Mouse (Mus musculus): Measurements from ENCODE around the gene Sned1. TPM values are rescaled to one million over a fixed set of nuclear protein-coding genes. Genes with fewer than 3 reads are reported as not detected.
"Not testable (repeated sequence)": the region's sequence is repeated elsewhere in the genome, so short reads cannot be mapped to it uniquely, and the experiment has no call there.

Gene Sned1
- total RNA-seq (2021) = 10 to 100 TPM; 10.7 to 22.3 TPM
- long read RNA-seq, experiment 1, full-length matches to known transcripts = 2 of 5 reads
- long read RNA-seq, experiment 1, partial matches to known transcripts = 2 of 5 reads
- long read RNA-seq, experiment 1, other reads (novel, unspliced or antisense) = 1 of 5 reads
- long read RNA-seq, experiment 2, full-length matches to known transcripts = 1 of 7 reads
- long read RNA-seq, experiment 2, partial matches to known transcripts = 1 of 7 reads
- long read RNA-seq, experiment 2, other reads (novel, unspliced or antisense) = 5 of 7 reads

DNA sequence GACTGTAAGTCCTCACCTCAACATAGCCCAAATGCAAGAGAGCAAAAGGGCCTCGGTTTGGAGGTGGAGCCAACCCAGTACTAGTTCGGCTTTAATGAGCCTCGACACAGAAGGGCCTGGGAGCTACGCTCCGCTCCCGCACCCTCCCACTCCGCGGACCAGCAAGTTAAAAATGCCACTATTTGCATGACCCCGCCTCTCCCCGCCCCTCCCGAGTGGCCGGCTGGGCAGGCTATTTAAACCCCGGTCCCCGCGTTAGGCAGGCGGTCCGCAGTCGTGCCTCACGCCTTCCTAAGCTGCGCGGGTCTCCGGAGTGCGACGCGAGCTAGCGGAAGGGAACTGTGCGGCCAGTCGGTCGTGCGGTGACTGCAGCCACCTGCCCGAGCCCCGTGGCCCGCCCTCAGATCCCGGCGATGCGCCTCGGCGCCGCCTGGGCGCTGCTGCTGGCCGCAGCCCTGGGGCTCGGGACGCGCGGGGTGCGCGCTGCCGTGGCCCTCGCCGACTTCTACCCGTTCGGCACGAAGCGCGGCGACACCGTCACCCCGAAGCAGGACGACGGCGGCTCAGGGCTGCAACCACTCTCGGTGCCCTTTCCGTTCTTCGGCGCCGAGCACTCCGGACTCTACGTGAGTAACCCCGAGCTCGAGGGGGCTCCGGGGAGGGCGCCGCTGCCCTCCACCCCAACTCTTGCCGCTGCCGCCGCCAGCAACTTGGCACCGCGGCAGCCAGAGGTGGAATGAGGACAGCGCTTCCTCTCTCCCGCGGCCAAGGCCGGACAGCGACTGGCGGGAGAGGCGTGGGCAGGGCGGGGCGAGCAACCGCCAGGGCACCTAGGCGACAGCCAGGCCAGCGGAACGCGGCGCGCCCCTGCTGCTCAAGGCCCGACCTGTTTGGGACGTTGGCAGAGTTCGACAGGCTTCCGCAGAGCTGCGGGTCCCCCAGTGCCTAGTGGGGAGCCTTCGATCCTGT lies at the start of gene Sned1:
Gene Sned1, plus strand, starts transcription at position 266 of the 969 bp plus-strand sequence.
- DNase-seq (ENCODE audit: low spot score in 2 of 2) = peak; percentile 93 to 95

DNA sequence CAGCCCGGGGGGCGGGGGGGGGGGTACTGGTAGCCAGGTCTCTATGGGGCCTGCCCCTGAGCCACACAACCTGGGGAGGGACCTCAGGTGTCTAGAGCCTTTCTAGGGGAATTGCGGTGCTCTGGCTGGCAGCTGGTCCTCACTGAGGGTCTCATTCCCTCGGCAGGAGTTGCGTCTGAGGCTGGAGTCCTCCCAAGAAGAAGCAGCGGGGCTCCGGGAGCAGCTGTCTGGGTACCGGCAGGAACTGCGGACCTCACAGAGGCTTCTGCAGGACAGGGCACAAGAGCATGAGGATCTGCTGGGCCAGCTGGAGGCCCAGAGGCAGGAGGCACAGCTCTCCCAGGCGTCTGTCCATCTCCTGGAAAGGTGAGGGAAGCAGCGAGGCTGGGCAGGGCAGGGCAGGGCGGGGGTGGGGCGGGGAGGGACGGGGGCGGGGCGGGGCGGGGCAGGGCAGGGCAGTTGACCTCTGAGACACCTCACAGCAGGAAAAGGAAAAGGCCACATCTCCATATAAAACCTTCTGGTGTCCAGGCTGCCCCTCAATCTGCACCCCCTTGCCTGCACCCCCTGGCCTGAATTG lies 44.8 kb upstream of the Sned1 start:
- DNase-seq (ENCODE audit: low spot score in 2 of 2) = no peak

DNA sequence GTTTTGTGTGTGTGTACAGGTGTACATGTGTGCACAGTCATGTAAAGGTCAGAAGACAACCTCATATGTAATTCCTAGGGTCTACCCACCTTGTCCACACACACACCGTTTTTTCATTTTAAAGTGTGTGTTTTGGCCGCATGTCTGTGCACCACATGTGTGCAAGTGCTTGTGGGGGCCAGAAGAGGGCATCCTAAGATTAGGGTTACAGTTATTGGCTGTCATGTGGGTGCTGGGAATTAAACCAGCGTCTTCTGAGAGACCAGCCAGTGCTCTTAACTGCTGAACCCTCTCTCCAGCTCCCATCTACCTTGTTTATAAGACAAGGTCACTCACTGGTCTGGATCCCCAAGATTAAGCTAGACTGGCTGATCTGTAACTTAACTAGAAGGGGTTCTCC lies 40.7 kb upstream of the Sned1 start:
- DNase-seq (ENCODE audit: low spot score in 2 of 2) = no peak

DNA sequence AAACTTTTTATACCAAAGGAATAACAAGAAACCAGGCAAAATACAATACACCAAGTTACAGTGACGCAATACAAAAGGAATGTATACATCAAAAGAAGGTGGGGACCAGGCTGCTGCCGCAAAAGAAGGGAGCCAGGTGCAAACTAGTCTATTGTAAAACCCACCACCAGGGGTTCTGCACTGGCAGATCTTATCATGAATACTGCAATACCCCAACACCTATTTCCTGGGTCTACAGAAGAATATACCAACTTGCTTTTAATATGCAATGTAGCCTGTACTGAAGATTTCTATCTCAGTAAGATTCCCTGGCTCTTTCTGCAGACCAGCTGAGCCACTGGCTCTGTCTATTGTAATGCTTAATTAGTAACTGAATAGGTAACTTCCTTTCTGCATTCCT lies 38.2 kb upstream of the Sned1 start:
- DNase-seq (ENCODE audit: low spot score in 2 of 2) = not testable (repeated sequence)

DNA sequence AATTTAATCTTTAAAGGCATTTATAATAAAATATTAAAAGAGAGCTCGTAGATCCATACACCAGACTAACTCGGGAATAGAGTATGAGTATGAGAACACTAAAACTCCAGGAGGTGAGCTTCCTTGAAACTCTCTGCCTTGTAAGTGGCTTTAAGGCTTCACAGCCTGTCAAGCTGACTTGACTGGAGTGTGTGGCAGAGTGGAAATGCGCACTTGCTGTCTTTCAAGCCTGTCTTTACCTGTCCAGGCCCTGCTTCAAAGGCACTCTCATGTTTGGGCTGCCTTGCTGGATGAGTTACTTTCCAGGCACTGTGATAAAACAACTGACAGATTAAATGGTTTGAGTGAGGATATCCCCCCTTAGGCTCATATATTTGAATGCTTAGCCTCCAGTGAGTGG lies 37.7 kb upstream of the Sned1 start:
- no peak for DNase-seq (ENCODE audit: low spot score in 2 of 2)

DNA sequence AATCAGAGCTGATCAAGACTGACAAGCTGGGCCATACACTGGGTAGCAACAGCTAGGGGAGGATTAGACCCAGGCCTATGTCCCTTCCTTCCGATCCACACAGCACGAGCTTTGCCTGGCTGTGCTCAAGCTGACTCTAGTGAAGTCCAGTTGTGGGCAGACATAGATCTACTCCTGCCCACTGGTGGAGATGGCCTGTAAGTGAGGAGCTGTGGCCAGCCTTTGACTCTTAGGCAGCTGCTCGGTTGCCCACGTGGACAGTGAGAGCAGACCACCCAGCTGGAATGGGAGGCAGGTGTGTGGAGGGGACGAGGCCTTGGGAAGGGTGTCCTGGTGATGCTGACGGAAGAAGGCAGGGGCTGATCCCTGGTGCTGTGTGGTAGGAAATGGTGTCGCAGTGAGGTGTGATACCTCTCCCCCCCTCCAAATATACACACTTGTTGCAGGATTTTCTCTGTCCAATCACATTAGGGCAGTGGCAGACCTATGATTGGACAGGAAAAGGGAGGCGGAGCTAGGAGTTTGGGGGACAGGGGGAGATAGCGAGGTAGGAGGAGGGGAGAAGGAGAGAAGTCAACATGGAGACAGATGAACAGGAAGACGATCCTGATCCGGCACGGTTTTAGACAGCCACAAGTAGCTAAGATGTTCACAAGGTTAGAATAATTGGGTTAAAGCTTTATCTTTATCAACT lies 29.2 kb upstream of the Sned1 start:
- no peak for DNase-seq (ENCODE audit: low spot score in 2 of 2)

DNA sequence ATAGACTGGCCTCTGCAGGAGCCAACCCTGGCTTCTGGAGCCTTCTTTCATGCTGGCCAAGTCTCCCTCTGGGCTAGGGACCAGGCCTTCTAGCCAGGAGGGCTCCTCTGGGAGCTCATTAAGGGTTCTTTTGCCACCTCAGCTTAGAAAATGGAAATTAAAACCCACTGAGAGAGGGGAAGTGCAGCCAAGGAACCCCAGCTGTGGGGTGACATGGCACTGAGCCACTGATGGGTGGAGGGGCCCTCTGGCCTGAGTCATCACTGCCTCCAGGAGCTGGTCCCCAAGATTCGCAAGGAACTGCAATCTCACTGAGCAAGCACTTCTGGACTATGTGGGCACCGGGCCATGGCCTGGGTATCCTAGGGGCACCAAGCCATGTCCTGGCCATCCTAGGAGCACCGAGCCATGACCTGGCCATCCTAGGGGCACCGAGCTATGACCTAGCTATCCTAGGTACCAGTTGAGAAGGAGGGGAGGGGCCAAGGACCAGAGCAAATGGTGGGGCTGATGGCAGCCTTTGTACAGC lies 28.0 kb upstream of the Sned1 start:
- DNase-seq (ENCODE audit: low spot score in 2 of 2) = no peak

DNA sequence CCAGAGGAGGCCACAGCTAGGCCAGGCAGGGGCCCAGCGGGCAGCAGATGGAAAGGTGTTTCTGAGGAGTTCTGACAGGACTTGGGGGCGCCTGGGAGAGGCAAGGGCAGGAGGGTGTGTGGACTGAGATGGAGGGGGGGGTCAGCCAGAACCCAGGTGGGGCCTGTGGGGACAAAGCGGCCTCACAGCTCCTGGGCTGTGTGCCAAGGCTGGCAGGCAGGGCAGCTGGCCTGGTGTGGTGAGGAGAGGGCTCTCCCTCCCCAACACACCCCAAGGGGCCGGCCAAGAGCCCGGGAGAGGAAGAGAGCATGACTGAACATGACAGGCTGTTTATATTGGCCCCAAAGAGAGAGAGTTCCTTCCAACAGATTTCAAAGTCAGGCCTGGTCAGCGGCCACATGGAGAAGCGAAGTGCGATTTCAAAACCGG lies 25.4 kb upstream of the Sned1 start:
- peak; percentile 12 to 49 for DNase-seq (ENCODE audit: low spot score in 2 of 2)

DNA sequence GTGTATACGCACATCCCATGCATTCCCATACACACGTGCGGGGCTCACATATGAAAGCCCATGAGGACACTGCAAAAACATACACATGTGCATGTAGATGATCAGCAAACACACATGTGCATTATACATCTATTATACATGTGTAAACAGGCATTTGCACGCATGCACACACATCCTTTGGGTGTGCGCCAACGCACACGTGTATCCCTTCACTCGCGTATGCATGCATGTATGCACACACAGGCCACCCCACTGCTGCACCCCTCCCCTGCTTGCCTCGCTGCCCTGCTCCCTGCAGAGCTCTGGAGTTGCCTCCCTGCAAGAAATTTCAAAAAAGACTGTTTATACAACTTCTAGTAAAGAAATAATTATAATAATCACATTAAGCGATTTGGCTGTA lies 24.6 kb upstream of the Sned1 start:
- DNase-seq (ENCODE audit: low spot score in 2 of 2) = no peak

DNA sequence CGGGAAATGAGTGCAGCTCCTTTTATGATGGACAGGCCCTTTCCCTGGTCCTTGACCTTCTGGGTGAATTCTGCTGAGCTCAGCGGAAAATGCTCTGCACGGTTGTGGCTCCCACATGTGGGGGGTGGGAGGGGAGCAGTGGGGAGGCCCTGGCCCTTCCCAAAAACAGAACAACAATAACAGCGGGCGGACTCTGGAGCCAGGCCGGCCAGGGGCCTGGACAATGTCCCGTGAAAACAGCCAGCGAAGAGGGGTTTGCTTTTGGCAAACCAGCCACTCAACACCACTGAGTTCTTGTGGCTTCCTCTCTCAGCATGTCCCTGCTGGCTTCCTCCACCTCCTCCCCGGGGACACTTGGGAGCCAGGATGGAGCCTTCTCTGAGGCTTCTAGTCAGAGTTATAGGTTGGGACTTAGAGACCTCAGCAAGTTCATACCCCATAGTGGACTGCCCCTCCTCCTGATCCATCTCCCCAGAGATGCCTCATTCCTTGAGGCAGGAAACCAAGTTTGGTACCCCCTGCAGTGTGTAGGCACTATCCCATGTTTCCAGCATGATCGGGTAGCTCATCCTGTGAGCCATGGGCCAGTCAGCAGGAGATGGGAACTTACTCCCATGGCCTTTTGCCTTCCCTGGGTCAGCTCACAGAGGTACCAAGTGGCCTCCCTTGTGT lies 24.0 kb upstream of the Sned1 start:
- no peak for DNase-seq (ENCODE audit: low spot score in 2 of 2)

DNA sequence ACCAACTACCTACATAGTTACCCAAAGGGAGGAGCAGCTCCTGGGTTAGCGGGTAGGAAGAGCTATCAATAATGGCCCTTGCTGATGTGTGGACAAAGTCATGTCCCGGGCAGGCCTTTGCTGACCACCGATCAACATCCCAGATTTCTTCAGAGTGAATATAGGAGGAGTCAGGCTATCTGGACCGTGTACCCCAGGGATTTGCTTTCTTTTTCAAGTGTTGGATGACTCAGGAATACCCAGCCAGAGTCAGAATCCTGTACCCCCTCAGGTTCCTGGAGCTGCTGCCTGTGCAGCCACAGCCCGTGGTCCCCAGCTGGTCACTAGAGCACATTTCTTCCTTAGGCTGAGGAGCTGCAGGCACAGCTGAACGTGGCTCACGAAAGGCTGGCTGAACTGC lies 23.2 kb upstream of the Sned1 start:
- no peak for DNase-seq (ENCODE audit: low spot score in 2 of 2)

DNA sequence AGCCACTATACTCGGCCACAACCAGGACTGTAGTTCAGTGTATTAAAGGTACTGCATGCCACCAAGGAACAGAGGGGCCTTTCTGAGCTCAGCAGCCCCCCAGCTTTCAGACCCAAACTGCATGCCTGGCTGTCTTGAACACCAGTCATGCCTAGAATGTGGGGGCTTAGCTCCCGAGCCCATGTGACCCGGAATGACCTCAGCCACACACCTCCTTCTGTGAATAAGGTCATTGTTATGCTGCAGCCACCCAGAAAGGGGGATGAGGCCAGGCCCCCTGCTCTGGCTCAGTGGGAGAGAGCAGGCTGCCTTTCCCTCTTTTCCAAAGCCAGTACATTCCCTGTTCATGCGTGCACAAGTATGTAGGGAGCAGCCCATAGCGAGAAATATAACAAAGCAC lies 21.0 kb upstream of the Sned1 start:
- DNase-seq (ENCODE audit: low spot score in 2 of 2) = no peak

DNA sequence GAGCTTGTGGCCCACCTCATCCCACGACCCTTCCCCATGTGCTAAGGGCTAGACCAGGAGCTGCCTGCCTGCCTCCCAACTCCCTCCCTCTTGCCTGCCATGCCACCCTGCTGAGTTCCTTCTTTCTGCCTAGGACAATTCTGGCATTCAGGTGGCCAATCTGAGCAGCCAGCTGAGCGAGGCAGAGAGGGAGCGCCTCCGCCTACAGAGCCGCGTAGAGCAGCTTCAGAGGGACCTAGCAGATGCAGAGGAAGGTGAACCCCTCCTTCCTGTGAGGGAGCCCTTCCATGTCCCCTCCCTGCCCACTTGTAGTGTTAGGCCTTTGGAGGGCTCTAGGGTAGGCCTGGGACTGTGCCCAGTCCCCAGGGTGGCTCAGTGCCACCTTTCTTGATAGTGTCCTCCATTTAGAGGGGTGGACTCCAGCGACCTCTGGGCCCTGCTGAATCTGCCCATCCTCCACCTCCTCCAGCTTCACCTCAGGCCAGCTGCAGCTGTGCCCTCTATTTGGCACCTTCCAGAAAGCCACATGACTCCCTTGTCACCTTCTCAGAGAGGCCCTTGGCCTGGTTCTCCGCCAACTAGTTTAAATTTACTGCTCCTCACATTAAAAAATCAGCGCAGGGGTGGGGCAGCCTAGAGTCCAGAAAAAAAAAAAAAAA lies 18.7 kb upstream of the Sned1 start:
- DNase-seq (ENCODE audit: low spot score in 2 of 2) = no peak

DNA sequence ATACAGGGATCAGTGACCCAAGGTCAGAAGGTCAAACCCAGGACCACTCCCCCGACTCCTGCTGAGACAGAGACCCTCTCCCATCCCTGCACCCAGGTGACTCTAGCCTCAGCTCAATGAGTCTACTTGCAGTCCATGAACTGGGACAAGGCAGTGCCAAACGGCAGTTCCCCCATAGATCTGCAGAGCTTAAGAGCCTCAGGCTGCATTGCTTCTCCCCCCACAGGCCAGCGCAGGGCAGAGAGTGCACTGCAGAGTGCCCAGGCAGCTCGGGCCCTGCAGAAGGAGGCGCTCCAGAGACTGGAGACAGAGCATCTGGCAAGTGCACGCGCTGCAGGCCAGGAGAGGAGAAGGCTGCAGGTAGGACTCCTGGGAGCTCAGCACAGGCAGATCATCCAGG lies 18.1 kb upstream of the Sned1 start:
- no peak for DNase-seq (ENCODE audit: low spot score in 2 of 2)

DNA sequence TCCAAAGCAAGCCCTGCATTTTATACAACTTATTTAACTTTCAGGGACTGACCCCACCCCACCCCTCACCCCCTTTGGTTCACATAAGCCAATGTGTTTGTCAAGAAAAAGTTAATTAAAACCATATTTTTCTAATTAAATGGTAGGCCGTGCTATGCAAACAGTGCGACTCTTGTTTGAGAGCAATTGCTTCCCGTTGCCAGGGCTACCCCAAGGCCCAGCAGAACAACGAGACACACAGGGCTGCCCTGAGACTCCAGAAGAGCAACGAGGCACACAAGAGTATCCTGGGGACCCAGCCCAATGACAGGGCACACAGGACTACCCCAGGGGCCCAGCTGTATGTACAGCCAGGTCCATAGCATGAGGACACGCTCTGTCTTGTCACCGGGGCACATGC lies 14.9 kb upstream of the Sned1 start:
- DNase-seq (ENCODE audit: low spot score in 2 of 2) = no peak

DNA sequence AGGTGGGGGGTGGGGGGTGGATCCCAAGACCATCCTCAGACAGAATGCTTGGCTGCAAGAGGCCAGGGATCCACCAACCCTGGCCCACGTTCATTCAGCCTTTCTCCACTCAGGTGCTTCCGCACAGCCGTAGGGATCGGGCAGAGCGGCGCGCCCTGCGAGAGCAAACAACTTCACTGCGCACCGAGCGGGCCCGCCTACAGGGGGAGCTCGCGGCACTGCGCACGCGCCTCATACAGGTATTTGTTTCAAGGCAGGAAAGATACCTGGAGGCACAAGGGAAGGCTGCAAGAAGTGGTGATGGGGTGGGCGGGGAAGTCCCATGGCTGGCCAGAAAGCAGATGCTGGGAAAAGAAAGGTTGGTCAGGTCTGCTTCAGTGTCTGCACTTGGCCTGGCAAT lies 11.7 kb upstream of the Sned1 start:
- peak; percentile 58 to 63 for DNase-seq (ENCODE audit: low spot score in 2 of 2)

DNA sequence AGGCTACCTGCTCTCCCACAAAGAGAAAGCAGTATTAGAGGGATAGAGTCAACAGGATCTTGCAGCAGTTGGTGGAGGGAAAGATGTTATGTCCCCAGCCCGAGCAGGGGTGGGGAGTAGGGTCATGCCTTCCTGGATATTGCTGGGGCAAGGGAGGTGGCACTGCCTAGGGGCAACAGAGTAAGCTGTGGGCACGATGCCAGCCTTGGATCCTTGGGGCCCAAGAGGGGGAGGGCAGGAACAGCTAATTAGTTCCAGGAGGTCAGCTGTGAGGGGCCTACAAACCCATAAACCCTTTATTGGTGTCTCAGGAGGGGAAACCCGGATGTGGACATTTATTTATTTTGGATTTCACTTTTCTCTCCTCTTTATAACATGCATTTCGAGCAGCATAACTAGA lies 10.4 kb upstream of the Sned1 start:
- no peak for DNase-seq (ENCODE audit: low spot score in 2 of 2)

DNA sequence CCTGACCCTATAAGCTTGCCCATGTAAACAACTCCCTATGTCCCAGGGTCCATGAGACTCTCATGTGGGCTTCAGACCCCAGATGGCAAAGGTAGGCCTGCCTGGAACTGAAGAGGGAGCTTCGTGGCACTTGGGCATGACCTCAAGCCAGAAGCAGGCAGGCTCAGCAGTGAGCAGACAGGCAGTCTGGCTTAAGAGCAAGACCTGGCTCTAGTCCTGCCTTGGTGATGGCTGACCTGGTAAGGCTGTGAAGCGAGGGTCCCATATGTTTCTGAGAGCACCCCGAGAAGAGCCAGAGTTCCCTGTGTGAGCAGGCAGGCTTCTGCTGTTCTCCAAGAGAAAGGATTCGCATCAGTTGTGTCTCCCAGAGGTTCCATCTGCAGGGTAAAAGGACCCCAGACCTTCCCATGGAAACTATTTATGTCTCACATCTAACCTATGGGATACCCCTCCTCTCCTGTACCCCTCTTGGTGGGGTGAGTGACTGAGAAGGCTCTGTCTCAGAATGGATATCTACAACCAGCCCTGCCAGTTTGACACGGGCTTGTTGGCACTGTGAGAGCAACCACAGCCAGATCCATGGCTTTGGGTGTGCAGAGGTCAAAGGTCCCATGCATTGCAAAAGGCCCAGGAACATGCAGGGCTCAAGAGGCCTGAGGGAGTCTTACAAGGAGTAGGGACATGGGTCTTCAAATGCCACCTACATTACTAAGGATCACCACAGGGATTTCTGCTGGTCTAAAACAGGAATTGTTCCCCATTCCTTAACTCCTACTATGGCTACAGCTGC lies 9.7 kb upstream of the Sned1 start:
- DNase-seq (ENCODE audit: low spot score in 2 of 2) = no peak

DNA sequence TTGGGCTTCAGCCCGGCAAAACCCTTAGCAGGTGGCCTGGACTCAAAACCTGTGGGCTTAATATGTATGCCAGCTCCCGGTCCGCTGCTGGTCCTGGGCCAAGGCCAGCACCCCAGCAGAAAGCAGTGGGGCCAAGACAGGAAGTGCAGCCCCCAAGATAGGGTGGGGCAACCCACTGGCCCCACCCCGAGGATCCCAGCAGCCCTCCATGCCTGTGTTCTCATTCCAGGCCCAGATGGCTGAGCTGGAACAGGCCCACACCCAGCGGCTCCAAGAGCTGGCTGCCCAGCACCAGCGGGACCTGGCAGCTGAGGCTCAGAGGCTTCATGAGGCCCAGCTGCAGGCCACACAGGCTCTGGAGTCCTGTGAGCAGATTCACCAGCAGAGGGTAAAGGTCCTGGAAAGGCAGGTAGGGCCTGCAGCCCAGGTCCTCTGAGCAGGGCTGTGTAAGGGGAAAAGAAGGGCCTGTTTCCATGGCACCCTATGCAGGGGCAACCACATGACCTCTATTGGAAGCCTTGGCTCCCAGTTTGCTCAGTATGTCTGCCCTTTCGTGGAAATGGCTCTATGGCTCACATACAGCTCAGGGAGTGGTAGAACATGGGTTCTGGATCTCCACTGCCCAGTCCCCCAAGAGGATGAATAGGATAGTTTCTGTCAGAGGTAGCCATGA lies 8.2 kb upstream of the Sned1 start:
- no peak for DNase-seq (ENCODE audit: low spot score in 2 of 2)
